Mouse (Mus musculus): Measurements from ENCODE around the gene Sspn. TPM values are rescaled to one million over a fixed set of nuclear protein-coding genes. Genes with fewer than 3 reads are reported as not detected.

Gene Sspn
- polyA plus RNA-seq, 1 experiment: 16.8 TPM

GRCm38 (mm10) chr6:146006753-146007152 lies 75.3 kb downstream of the Sspn start:
- H3K4me2 ChIP-seq (ENCODE audit: low read depth): peak overlapping the region; percentile 56
- H3K27me3 ChIP-seq (ENCODE audit: control insufficient read depth, insufficient read depth, insufficient read length): no peaks in the 10 kb centered on the region
- H3K4me3 ChIP-seq: no peak overlapping the region
- TF ChIP-seq POLR2A (IDR thresholded peaks at IDR 0.05; ENCODE audit: insufficient read length, low read depth) (no peak), MAX (IDR thresholded peaks at IDR 0.05; ENCODE audit: low read depth) (no peak), POLR2AphosphoS2 (IDR thresholded peaks at IDR 0.05; ENCODE audit: insufficient read length, low read depth) (no peak), MYOG (IDR thresholded peaks at IDR 0.05; ENCODE audit: control insufficient read depth in 1 of 3, insufficient read depth in 1 of 3, insufficient read length in 2 of 3, low read depth in 2 of 3) (peak; percentile 69 to 97 (median 93)), CEBPB (IDR thresholded peaks at IDR 0.05; ENCODE audit: insufficient read depth, poor library complexity, severe bottlenecking) (0 out of 2 replicates have a peak, but pooled peaks have one; percentile 20), TCF3 (IDR thresholded peaks at IDR 0.05; ENCODE audit: insufficient read length, low read depth) (peak; percentile 62), TCF12 (IDR thresholded peaks at IDR 0.05; ENCODE audit: insufficient read depth, poor library complexity, severe bottlenecking) (peak; percentile 90), MYOD1 (IDR thresholded peaks at IDR 0.05; ENCODE audit: control insufficient read depth in 1 of 3, insufficient read length in 2 of 3, low read depth in 2 of 3) (peak; percentile 85 to 91 (median 87))
- no peak overlapping the region for H3ac ChIP-seq (ENCODE audit: control insufficient read depth, insufficient read length)
- H3K36me3 ChIP-seq (ENCODE audit: control insufficient read depth, insufficient read depth): no peaks in the 10 kb centered on the region
- no peaks in the 10 kb centered on the region for H3K79me2 ChIP-seq (ENCODE audit: control insufficient read depth, insufficient read depth)

DNA sequence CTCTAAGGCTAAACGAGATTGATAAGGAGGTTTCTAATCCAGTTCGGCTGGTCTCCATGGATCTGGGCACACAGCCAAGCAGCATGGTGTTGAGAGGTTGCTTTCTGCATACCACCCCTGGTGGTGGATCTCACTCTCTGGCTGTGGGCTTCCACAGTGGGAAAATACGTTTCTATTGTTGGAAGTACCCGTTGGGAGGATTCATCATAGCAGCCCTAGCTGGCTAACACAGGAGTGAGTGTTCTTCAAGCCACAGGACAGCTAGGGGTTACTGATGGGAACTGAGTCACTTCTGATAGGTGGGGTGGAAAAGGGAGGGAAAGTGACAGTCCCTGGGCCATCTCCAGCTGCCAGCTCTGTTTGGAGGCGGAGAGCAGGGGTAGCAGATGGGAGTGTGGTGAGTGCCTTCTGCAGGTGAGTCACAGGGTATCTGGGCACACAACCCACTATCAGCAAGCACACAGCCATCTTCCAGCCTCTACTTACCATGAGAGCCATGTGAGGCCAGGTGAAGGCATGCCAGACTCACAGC lies 77.1 kb downstream of the Sspn start:
- H3K4me2 ChIP-seq (ENCODE audit: low read depth): peak overlapping the region; percentile 54
- TF ChIP-seq REST (IDR thresholded peaks at IDR 0.05; ENCODE audit: insufficient read depth, insufficient read length) (no peak), POLR2A (IDR thresholded peaks at IDR 0.05; ENCODE audit: insufficient read length, low read depth) (no peak), E2F4 (IDR thresholded peaks at IDR 0.05; ENCODE audit: insufficient read depth) (no peak), CEBPB (IDR thresholded peaks at IDR 0.05; ENCODE audit: insufficient read depth, poor library complexity, severe bottlenecking) (no peak), MYOD1 (IDR thresholded peaks at IDR 0.05; ENCODE audit: control insufficient read depth in 1 of 3, insufficient read length in 2 of 3, low read depth in 2 of 3) (peak in 1 of 3 experiments; percentile 90), USF1 (IDR thresholded peaks at IDR 0.05; ENCODE audit: low read depth) (no peak), MYOG (IDR thresholded peaks at IDR 0.05; ENCODE audit: control insufficient read depth in 1 of 3, insufficient read depth in 1 of 3, insufficient read length in 2 of 3, low read depth in 2 of 3) (peak in 2 of 3 experiments; percentile 9 to 83), SRF (IDR thresholded peaks at IDR 0.05; ENCODE audit: control insufficient read depth, insufficient read length, low read depth) (no peak), TCF3 (IDR thresholded peaks at IDR 0.05; ENCODE audit: insufficient read length, low read depth) (peak; percentile 17), TCF12 (IDR thresholded peaks at IDR 0.05; ENCODE audit: insufficient read depth, poor library complexity, severe bottlenecking) (no peak), MAX (IDR thresholded peaks at IDR 0.05; ENCODE audit: low read depth) (no peak), POLR2AphosphoS2 (IDR thresholded peaks at IDR 0.05; ENCODE audit: insufficient read length, low read depth) (no peak)
- no peaks in the 10 kb centered on the region for H3K79me2 ChIP-seq (ENCODE audit: control insufficient read depth, insufficient read depth)
- H3K27me3 ChIP-seq (ENCODE audit: control insufficient read depth, insufficient read depth, insufficient read length): no peaks in the 10 kb centered on the region
- no peak overlapping the region for H3K4me3 ChIP-seq
- no peaks in the 10 kb centered on the region for H3K36me3 ChIP-seq (ENCODE audit: control insufficient read depth, insufficient read depth)
- H3ac ChIP-seq (ENCODE audit: control insufficient read depth, insufficient read length): no peak overlapping the region

- Histone ChIP-seq H3K4me2 (ENCODE audit: low read depth) (peak overlapping the region; percentile 54), H3K27me3 (ENCODE audit: control insufficient read depth, insufficient read depth, insufficient read length) (no peaks in the 10 kb centered on the region), H3K4me3 (no peak overlapping the region), H3K36me3 (ENCODE audit: control insufficient read depth, insufficient read depth) (no peaks in the 10 kb centered on the region), H3K79me2 (ENCODE audit: control insufficient read depth, insufficient read depth) (no peaks in the 10 kb centered on the region), H3ac (ENCODE audit: control insufficient read depth, insufficient read length) (no peak overlapping the region)
- TF ChIP-seq MYOG (IDR thresholded peaks at IDR 0.05; ENCODE audit: control insufficient read depth in 1 of 3, insufficient read depth in 1 of 3, insufficient read length in 2 of 3, low read depth in 2 of 3): no peak
- no peak for TF ChIP-seq E2F4 (IDR thresholded peaks at IDR 0.05; ENCODE audit: insufficient read depth)
- TF ChIP-seq POLR2A (IDR thresholded peaks at IDR 0.05; ENCODE audit: insufficient read length, low read depth): no peak
- TF ChIP-seq MYOD1 (IDR thresholded peaks at IDR 0.05; ENCODE audit: control insufficient read depth in 1 of 3, insufficient read length in 2 of 3, low read depth in 2 of 3): no peak
- no peak for TF ChIP-seq REST (IDR thresholded peaks at IDR 0.05; ENCODE audit: insufficient read depth, insufficient read length)
- TF ChIP-seq TCF12 (IDR thresholded peaks at IDR 0.05; ENCODE audit: insufficient read depth, poor library complexity, severe bottlenecking): no peak
These were observed 77.9 kb downstream of the Sspn start for GRCm38 (mm10) chr6:146009163-146009915.

- no peaks in the 10 kb centered on the region for H3K36me3 ChIP-seq (ENCODE audit: control insufficient read depth, insufficient read depth)
- H3K79me2 ChIP-seq (ENCODE audit: control insufficient read depth, insufficient read depth): no peaks in the 10 kb centered on the region
- H3ac ChIP-seq (ENCODE audit: control insufficient read depth, insufficient read length): no peak overlapping the region
- H3K27me3 ChIP-seq (ENCODE audit: control insufficient read depth, insufficient read depth, insufficient read length): no peaks in the 10 kb centered on the region
- H3K4me3 ChIP-seq: no peak overlapping the region
- peak; percentile 36 to 84 (median 52) for TF ChIP-seq MYOG (IDR thresholded peaks at IDR 0.05; ENCODE audit: control insufficient read depth in 1 of 3, insufficient read depth in 1 of 3, insufficient read length in 2 of 3, low read depth in 2 of 3)
- TF ChIP-seq TCF12 (IDR thresholded peaks at IDR 0.05; ENCODE audit: insufficient read depth, poor library complexity, severe bottlenecking): no peak
- peak in 2 of 3 experiments; percentile 91 for TF ChIP-seq MYOD1 (IDR thresholded peaks at IDR 0.05; ENCODE audit: control insufficient read depth in 1 of 3, insufficient read length in 2 of 3, low read depth in 2 of 3)
- TF ChIP-seq TCF3 (IDR thresholded peaks at IDR 0.05; ENCODE audit: insufficient read length, low read depth): no peak
- no peak for TF ChIP-seq SRF (IDR thresholded peaks at IDR 0.05; ENCODE audit: control insufficient read depth, insufficient read length, low read depth)
- no peak for TF ChIP-seq POLR2A (IDR thresholded peaks at IDR 0.05; ENCODE audit: insufficient read length, low read depth)
- no peak for TF ChIP-seq E2F4 (IDR thresholded peaks at IDR 0.05; ENCODE audit: insufficient read depth)
- TF ChIP-seq POLR2AphosphoS2 (IDR thresholded peaks at IDR 0.05; ENCODE audit: insufficient read length, low read depth): no peak
- peak overlapping the region; percentile 54 for H3K4me2 ChIP-seq (ENCODE audit: low read depth)
These were observed 78.8 kb downstream of the Sspn start for GRCm38 (mm10) chr6:146010093-146010764.

Measured in myocyte (in vitro differentiated cells).